Mouse (Mus musculus) layer of hippocampus, adult 11-12 months (tissue): ENCODE measurements around the gene Ier5.

Experiments
- DNase-seq: peaks from one replicate; pipeline ENCODE4 v3.0.0; 2022; ENCODE audit warnings: low spot score

Ier5 gene

DNA sequence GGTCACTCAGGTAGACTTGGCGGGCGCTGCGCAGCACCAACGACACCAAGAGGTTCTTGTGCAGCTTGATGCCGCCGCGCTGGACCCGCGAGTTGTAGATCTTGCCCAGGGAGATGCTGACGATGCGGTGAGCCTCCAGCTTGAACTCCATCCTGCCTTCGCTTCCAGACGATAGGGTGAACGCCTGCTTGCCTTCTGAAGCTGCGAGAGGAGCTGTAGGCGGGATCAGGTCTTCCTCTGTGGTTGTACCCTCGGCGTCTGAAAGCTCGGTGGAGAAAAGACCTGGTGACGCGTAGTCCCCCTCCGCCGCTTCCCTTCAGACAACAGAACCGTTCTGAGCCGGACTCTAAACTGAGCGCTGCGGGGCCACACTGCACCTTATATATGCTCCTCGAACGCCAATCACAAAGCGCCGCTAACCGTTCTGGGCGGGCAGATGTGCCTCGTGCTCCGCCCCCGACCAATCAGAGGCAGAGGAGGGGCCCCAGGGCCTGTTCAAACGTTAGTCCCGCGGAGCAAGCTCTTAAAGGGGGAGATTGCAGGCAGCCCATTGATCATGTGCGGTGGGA, at the start of gene Ier5:
TSS of gene Ier5 (minus strand) at position 357 of the 569 bp plus-strand sequence.
- DNase-seq = peak; percentile 95

DNA sequence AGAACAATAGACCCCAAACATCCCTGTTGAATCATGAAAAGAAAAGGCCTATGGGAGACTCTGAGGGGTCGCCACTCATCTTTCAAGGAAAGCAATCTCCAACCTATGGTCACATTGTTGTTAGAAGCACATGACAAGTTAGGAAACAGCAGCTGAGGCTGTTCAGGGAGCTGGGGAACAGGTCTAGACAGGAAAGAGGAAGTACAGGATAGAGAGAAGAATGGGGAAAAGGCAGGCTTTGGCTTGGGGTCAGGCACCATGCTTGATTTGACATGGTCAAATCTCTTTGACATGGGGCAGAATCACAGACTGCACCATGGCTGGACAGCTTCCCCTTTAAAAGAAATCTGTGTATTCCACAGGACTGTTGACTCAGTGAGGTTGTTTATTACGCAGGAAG, 47.8 kb upstream of the Ier5 start:
- no peak for DNase-seq

DNA sequence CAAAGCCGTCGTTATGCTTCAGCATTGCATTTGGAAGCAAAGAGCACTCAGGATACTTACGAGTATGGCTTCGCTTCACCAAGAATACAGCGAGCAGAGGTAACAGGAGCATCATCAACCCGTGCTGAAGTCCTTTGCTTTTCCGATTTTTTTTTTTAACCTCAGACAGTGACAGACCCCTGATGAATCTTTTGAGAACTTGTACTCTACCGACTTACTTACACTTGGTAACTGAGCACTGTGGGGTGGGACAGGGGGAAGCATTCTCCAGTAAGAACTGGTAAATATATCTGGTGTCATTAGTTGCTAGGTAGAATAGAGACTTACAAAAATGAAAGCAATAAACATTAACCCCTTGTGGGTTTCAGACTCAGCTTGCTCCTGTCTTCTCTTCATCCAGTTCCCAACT, 47.1 kb upstream of the Ier5 start, which contains the start of gene Mr1:
TSS of gene Mr1 (minus strand) at position 243 of the 409 bp plus-strand sequence.
- DNase-seq = peak; percentile 46

DNA sequence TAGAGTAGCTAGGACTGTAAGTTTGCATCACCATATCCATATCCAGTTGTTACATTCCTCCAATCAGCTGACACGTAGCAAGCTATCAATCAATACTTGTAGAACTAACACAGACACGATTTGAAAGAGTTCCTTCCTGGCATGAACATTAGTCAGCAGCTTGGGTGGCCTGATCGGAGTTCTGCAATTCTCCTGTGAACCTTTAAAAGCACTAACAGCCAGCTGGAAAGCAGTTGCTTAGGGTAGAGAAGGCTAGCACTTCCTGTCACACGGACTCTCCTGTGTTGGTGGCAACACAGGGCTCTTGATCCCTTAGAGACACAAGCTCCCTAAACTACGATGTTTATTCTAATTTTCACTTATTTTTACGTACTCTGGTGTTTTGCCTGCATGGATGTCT, 46.2 kb upstream of the Ier5 start:
- no peak for DNase-seq

DNA sequence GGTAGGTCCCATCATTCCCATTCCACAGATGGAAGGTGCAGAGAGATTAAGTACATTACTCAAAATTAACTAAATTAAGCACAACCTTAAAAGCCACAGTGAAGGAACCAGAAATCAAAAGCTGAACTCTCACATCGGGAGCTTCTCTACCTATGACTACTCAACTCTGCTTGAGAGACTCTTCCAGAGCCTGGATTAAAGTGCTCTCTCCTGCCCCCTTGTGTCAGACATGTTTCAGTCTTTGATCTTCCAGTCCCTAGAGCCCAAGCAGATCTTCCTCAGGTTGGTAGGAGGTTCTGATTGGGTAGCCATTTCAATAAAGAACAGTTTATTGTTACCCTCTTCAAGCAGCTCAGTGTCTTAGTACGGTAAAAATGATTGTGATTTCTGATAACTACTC, 40.6 kb upstream of the Ier5 start:
- peak; percentile 75 for DNase-seq

DNA sequence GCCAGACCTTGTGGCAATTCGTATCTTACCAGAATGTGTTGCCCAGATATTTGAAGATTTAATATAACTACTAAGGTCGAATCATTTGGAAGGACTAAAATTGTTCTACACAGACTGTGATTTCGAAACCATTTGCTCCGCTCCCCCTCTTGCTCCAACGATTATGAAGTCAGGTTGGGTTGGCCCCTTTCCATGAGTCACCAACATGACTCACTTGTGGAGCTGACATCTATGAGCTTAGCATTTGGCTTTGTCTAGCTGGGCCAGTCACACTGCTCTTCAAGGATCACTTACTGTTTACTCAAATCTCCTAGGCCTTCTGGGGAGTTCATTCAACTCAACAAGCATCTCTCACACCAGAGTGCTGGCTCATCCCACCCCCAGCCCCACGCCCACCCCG, 39.4 kb upstream of the Ier5 start:
- DNase-seq = no peak

DNA sequence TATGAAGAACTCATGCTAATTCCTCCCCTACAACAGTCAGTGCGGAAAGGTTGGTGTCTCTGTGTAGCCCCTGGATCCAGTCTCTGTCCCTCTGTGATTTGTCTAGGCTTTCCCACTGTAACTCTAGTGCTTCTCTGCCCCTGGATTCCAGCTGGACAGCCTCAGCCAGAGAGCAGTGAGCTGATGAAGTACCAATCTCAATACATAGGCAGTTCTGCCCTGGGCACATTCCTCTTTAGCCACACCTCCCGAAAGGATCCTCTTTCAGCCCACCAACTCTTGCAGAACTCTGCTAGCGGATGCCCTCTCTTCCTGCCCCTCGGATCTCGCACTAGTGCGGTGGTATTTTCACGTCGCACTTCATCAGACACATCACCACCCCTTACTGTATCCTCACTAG, 35.4 kb upstream of the Ier5 start:
- DNase-seq = no peak

DNA sequence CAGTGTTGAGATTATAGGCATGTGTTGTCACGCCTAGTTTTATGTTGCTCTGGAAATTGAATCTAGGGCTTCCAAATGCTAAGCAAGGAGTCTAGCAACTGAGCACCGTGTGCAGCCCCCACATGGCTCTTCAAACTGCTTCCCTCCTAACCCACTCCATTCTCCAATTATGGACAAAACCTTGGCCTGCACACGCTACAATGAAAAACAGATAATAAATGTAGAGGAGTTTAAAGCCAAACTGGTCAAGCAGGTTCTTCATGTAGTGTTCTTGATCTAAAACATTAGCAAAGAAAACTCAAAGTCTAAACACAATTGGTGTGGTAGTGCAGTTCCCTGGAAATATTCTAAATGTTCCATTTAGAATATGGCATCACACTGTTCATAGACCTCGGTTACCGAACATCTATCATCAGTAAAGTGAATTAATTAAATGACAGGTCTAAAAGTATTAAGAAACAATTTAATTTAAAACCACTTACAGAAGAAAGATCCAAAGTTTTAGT, 28.0 kb upstream of the Ier5 start:
- DNase-seq = no peak

DNA sequence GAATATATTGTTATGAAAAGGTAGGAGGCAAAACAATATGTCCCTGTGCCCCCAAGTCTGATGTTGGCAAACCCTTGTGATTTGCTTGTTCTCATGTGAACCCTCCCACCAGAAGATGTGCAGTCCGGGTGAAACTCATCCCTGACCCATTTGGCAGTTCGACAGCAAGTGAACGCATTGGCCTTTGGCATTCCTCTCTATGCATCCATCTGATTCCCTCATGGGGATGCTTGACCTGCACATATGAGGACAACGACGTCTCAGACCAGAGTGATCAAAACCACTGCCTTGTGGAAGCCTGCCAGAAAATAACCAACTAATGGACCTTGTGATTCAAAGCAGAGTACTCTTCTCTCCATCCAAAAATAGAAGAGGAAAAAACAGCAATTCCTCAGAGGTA, 27.3 kb upstream of the Ier5 start:
- DNase-seq = no peak

DNA sequence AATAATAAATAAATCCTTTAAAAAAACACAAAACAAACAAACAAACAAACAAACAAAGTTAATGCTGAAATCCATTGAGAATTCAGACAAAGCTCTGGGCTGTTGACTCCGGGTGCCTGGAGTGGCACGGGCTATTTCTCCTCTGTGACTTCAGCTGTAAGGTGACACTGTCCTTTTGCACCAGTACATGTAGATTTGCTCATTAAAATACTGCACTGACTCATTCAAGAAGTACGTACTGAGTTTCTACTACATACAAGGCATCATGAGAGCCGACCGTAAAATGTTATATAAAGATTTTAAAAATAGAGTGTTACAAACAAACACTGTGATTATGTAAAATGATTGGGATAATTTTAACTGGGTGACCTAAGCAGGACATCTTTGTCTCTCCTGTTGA, 25.0 kb upstream of the Ier5 start:
- no peak for DNase-seq

DNA sequence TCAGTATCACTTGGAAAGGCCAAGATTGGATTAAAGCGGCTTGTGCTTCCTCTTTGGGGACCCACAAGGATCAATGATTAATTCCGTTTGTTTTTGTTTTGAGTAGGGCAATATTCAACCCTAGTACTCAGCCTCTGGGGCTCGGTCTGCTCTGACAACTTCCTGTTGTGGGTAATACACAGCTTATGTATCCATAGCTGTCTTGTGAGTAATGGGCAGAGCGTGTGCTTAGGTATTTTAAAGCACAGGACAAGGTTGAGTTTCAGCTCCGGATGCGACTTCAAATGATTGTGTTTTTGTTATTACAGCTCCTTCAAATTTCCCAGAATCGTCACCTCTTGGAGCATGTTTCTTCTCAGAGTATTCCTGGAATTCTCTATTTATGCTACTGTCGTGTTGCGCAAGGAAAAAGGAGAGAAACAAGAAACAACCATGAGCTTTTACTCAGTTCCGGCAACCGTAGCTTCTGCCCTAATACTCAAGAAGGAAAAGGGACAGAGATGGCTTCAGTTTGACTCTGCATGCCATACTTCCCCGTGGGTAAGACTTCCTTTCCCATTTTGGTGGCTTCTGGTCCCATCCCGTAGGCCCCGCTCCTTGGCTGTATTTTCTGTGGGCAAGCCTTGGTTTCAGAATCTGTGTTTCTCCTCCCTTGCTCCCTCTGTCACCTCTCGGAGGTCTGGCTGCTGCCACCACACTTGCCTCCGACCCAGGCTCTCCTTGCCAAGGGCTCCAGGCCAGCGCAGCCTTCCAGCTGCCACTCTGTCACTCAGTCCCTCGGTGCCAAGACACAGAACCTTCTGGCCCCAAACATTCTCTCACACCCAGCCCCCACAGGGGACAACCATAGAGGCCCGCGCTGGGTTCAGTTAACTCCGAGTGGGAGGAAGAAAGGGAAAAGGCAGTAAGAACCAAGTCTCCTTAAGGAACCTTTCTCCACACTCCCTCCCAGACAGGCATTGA, 22.8 kb upstream of the Ier5 start:
- peak; percentile 45 for DNase-seq

DNA sequence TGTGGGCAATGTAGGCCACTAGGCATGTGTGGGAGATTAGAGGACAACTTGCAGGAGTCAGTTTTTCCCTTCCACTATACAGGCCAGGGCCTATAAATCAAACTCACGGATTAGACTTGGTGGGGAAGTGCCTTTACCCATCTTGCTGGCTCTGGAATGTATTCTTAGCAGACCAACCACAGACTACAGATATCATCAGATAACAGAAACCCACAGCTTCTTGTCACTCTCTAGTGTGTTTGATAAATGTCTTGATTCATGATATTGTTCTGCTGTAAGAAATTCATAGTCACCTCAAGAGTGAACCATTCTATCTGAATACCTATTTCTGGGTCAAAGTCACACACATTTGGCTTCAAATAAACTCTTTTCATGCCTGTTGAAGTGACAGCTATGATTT, 20.3 kb upstream of the Ier5 start:
- DNase-seq = no peak

DNA sequence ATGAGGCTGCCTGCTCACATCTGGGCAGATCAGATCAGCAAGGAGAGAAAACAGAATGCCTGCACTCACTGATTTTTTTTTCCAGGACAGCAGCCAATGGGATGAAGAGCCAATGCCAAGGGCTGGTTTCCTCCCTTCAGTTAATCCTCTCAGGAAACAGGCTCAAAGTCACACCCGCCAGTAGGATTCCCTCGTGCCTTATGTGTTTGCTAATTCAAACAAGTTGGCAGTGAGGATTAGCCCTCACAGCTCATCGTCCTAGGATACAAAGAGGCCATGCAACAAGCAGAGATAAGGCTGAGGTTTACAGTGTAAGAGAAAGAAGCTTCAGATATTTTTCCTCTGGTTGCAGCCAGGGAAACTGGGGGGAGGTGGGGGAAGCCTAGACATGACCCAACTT, 14.5 kb upstream of the Ier5 start:
- DNase-seq = no peak

DNA sequence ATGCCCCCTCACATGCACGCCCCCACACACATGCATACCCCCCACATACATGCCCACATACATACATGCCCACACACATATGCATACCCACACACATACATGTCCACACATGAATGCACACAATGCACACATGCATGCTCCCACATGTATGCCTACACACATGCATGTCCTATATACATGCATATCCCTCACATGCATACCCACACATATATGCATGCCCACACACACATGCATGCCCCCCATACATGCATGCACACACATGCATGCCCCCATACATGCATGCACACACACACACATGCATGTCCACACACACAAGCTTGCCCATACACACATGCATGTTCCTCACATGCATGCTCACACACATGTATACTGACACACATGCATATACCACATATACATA, 13.4 kb upstream of the Ier5 start:
- no peak for DNase-seq

DNA sequence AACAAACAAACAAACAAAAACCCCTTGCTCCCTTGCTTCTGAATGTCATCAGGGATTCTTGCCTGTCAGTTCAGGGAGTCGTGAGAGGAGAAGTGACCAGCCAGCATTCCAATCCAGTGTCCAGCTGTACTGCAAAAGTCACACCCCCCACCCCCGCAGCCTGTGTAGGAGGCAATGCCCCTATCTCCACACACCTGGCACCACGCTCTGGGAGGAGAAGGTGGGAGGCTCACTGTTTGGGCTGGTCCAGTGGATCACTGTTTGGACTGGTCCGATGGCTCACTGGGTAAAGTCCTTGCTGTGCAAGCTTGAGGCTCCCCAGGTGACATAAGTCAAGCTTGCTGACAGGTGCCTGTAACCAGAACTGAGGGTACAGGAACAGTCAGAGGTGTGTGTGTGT, 12.7 kb upstream of the Ier5 start:
- DNase-seq = no peak

DNA sequence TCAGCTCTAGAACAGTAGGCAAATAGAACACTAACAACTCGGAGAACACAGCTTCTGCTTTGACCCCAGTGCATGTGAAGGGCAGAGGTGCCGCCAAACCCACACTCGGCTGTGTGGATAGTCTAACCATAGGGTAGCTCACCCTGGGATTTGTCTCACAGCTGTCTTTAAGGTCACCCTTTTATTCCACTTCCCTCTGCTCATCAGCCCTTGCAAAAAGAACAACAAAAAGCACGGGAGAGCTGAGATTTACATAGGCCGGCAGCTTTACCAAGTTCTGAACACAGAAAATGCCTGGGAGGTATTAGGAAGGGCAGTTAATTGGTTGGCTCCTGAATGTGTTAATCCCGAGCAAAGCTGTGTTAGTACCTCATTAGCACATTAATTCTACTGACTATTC, 12.1 kb upstream of the Ier5 start:
- no peak for DNase-seq

DNA sequence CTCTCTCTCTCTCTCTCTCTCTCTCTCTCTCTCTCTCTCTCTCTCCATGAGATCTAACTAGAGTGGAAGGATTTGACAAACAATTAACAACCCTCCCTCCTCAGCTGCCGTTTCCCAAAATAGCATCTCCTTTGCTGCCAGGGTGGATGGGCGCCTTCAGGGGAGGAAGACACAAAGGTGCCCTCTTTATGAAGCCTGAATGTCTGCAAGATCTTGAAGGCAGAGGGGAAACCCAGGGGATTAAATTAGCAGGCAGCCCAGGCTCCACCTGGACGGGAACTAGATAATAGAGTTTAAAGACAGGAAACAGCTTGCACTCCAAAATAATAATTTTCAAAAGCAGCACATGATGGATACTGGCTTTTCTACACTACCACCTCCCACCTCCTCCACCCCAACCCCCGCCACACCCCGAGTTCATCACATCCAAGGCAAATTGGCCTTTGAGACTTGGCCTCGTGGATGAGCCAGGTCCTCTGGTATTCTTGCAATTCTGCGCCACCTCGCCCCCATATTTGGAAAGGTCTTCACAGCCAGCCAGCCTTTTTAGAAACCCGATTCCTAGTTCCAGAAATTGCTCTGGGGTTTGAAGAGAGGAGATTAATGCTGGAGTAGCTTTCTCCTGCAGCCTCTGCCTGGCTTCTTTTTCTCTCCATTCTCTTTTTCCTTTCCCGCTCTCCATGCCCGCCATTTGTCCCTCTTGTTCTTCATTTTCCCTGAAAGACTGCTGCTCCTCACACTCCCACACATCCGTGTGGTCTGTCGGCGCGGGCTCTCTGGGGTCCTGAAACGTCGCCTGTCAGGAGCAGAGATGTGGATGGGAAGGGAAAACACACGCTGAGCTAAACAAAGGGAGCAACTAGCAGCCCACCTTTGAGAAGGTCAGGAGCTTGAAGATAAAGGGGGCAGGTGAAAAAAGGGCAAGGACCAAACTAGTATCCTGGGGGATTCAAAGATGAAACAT, 10.2 kb upstream of the Ier5 start:
- DNase-seq = no peak

DNA sequence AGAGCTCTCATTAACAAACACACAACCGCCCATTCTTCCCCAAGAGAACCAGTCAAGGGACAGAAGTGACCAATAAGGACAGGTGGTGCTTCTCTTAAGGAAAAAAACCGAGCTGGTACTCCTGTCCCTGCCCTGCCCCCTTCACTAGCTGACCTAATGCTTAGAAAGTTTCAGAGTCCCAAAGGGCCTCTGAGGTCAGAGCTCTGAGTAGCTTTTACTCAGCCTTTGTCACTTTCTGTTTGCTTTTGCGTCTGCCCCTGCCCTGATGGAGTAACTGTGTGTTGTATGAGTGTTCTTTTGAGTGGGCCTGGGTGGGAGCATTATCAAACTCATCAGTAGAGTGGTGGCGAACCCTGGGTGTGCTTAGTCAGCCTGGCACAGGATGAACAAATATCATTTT, 9.0 kb upstream of the Ier5 start:
- no peak for DNase-seq

DNA sequence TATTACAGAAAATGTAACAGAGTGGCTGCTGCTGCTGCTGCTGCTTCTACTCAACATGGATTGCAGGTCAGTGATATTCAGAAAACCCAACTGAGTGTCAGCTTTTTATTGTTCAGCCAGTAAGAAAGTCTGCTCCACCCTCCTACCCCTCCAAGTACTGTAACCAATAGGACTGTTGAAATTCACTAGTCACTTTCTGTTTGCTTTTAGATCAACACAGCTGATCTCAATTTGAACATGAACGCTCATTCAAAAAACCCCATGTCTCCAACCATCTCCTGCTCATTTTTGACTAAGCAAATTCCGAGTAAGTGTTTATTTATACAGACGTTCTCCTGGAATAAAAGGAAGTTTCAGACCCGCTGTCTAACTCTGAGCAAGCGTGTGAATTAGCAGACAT, 8.4 kb upstream of the Ier5 start:
- no peak for DNase-seq

DNA sequence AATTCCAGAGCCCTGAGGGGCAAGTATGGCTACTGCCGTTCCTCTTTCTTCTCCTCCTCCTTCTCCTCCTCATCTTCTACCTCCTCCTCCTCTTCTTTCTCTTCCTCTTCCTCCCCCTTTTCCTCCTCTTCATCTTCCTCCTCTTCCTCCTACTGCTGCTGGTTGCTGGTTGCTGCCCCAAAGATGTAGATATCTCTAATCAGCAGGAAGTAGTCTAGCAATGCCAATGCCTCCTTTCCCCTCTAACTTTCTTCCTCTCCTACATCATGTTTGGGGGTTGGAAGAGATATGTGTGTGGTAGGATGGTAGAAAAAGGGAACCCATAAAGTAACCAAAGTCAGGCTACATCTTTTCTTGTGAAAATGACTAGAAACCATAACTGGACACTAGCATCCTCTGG, 6.9 kb upstream of the Ier5 start:
- DNase-seq = no peak

DNA sequence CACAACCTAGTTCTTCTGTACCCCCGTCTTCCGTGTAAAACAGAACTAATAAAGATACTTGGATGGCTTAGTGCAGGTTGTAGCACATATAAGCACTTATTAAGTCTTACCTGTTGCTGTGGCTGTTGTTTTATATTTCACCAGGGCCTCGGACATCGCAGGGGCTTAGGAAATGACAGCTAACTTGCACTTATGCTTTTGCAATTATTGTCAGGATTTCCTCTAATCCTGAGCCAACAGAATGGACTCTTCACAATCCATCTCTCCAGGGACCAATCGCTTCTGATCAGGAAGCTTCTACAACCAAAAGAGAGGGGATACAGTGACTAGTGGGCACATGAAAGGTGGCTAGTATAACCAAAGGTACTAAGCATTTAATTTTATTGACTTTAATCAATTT, 4.6 kb upstream of the Ier5 start:
- DNase-seq = no peak

DNA sequence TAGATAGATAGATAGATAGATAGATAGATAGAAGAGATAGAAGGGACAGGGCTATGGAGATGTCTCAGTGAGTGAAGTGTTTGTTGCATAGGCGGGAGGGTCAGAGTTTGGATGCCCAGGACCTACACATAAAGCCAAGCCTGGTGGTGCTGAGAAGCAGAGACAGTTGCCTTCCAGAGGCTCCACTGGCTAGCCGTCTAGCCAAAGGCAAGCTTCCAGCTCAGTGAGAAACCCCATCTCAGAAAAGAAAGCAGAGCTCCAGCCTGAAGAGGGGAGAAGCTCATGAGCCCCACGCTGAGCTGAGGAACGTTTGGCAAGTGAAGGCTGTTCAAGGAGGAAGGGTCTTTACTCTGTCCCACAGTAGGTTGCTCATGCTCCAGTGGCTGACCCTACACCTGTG, 3.2 kb upstream of the Ier5 start:
- no peak for DNase-seq
